Mouse (Mus musculus) heart, postnatal 0 days (tissue): ENCODE results near the gene 5730522E02Rik. TPM values are rescaled to one million over a fixed set of nuclear protein-coding genes. Genes with fewer than 3 reads are reported as not detected.
A peak's percentile ranks its signal among the peaks of the same experiment; 100 is the strongest.

ENCODE experiments used
- ATAC-seq: fragments of 200-750 bp; cut with Nextera tagmentation; 2 replicates; pipeline ENCODE4 v1.8.0; 2017; ENCODE audit warnings: low read depth, moderate number of reproducible peaks, moderate library complexity; ENCODE audit not compliant: insufficient read depth
- DNase-seq: peaks from one replicate; pipeline ENCODE4 v3.0.0-alpha.2; 2016; ENCODE audit warnings: low spot score
- H3K27ac ChIP-seq: fragments of 300-500 bp; sonication (generic); 2 replicates; pipeline ENCODE4 v1.5.1; 2014; ENCODE audit warnings: low read depth, mild to moderate bottlenecking
- H3K27me3 ChIP-seq: fragments of 300-500 bp; sonication (generic); 2 replicates; pipeline ENCODE4 v1.6.1; 2014; ENCODE audit warnings: low read length, mixed read lengths; ENCODE audit not compliant: control insufficient read depth, insufficient read depth
- H3K36me3 ChIP-seq: fragments of 300-500 bp; sonication (generic); replicated peaks from 2 replicates; pipeline ENCODE4 v1.6.1; 2014; ENCODE audit warnings: low read length, mixed read lengths; ENCODE audit not compliant: control insufficient read depth, insufficient read depth
- H3K4me1 ChIP-seq: fragments of 300-500 bp; sonication (generic); 2 replicates; pipeline ENCODE4 v1.6.1; 2014; ENCODE audit warnings: antibody characterized with exemption; ENCODE audit not compliant: control insufficient read depth, insufficient read depth
- H3K4me2 ChIP-seq: fragments of 300-500 bp; sonication (generic); 2 replicates; pipeline ENCODE4 v1.6.1; 2014; ENCODE audit warnings: low read depth, mild to moderate bottlenecking, low read length, moderate library complexity
- H3K4me3 ChIP-seq: fragments of 300-500 bp; sonication (generic); 2 replicates; pipeline ENCODE4 v1.5.1; 2014; ENCODE audit warnings: low read depth, low read length
- H3K9ac ChIP-seq: fragments of 300-500 bp; sonication (generic); replicated peaks from 2 replicates; pipeline ENCODE4 v1.6.1; 2014; ENCODE audit warnings: low read depth, low read length, mixed read lengths
- H3K9me3 ChIP-seq: fragments of 300-500 bp; sonication (generic); replicated peaks from 2 replicates; pipeline ENCODE4 v1.6.1; 2016; ENCODE audit warnings: low read length; ENCODE audit not compliant: control insufficient read depth
- CTCF ChIP-seq: IDR thresholded peaks from 2 replicates; pipeline ENCODE4 v1.5.1; 2016; ENCODE audit warnings: antibody characterized with exemption, control low read depth, low read depth
- EP300 ChIP-seq: IDR thresholded peaks from 2 replicates; pipeline ENCODE4 v1.6.1; 2016; ENCODE audit warnings: antibody characterized with exemption, low read depth
- WGBS: fragments of 180-500 bp; shearing (Covaris S2); extraction: QIAGEN DNeasy Blood & Tissue Kit; methylation state at CpG from one replicate; pipeline ENCODE4 v1.1.7; 2014; 5-methylcytosine and 5-hydroxymethylcytosine counted together
- polyA plus RNA-seq: library from polyadenylated mRNA; unstranded; fragments of >200 nt; fragmentation: Nextera tagmentation; extraction: Ambion mirVana; gene quantifications from 2 replicates; pipeline ENCODE4 v1.2.1, GENCODE M21; 2015
- total RNA-seq: library from RNA; depleted of rRNA; stranded (reverse); fragments of >200 nt; gene quantifications from 2 replicates; pipeline ENCODE4 v1.2.3, GENCODE M21; 2014; ENCODE audit warnings: low replicate concordance

5730522E02Rik gene
- total and polyA plus RNA-seq, 2 experiments from 2014 or later: 0.52 TPM; not detected in 1

DNA sequence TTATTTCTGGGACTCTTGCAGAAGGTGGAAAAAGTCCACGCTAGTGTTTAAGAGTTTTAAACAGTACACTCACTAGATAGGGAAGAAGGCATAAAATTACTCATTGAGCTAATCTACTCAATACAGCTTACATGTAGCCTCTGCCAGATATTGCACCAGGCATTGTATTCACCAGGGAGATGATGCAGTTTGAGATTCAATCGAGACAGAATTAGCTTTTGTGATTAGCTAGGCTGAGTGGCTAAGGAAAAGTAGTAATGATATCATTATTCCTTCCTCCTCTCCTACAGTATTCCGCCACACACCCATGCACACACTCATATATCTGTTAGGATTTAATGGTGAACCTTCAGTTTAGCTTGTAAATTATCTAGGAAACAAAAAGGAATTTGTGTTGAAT, 615.8 kb downstream of the 5730522E02Rik start:
- DNase-seq: no peak
- Histone ChIP-seq H3K9ac (no peak overlapping the region), H3K27ac (no peak overlapping the region), H3K4me1 (no peaks in the 10 kb centered on the region), H3K36me3 (no peaks in the 10 kb centered on the region), H3K27me3 (no peaks in the 10 kb centered on the region), H3K9me3 (no peaks in the 10 kb centered on the region), H3K4me3 (no peak overlapping the region), H3K4me2 (no peak overlapping the region)
- TF ChIP-seq CTCF: no peak
- no peak for TF ChIP-seq EP300
- WGBS: 61% methylated on average over 3 of the region's 3 CpGs
- no peak for ATAC-seq

DNA sequence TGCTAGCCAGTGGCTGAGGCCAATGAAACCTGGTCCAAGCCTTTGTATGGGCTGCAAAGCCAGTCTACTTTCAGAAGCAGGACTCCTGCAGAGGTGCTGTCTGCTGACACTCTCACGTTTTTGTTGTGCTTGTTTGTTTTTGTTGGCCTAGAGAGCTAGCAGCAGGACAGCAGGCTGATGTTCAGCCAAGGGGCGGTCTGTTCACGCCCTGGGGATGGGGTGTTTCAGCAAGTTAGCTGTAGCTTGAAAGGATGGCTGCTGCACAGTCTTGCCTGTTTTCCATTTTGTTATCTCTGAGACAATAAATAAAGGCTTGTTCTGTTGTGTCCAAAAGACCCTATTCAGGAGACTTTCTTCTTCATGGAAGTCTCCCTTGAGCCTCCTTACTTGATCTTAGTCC, 618.3 kb downstream of the 5730522E02Rik start:
- Histone ChIP-seq H3K36me3 (no peaks in the 10 kb centered on the region), H3K9me3 (no peaks in the 10 kb centered on the region), H3K4me3 (no peak overlapping the region), H3K4me2 (no peak overlapping the region), H3K27me3 (no peaks in the 10 kb centered on the region), H3K4me1 (no peaks in the 10 kb centered on the region), H3K9ac (no peak overlapping the region), H3K27ac (no peak overlapping the region)
- DNase-seq (no peak), ATAC-seq (no peak)
- 36% methylated on average over 3 of the region's 3 CpGs for WGBS
- TF ChIP-seq EP300 (no peak), CTCF (no peak)

GRCm38 (mm10) chr11:25590215-25590614, 620.3 kb downstream of the 5730522E02Rik start:
- no peak overlapping the region for H3K27ac ChIP-seq
- peak; percentile 51 for DNase-seq
- H3K9ac ChIP-seq: no peak overlapping the region
- H3K36me3 ChIP-seq: no peaks in the 10 kb centered on the region
- H3K4me1 ChIP-seq: no peaks in the 10 kb centered on the region
- no peak for TF ChIP-seq EP300
- peak; percentile 40 for TF ChIP-seq CTCF
- peak; percentile 60 for ATAC-seq
- H3K4me3 ChIP-seq: no peak overlapping the region
- H3K9me3 ChIP-seq: no peaks in the 10 kb centered on the region
- no peak overlapping the region for H3K4me2 ChIP-seq
- H3K27me3 ChIP-seq: no peaks in the 10 kb centered on the region
- 31% methylated on average over 4 of the region's 4 CpGs for WGBS

- no peaks in the 10 kb centered on the region for H3K9me3 ChIP-seq
- ATAC-seq (no peak), DNase-seq (no peak)
- no peaks in the 10 kb centered on the region for H3K4me1 ChIP-seq
- no peak overlapping the region for H3K4me2 ChIP-seq
- H3K36me3 ChIP-seq: no peaks in the 10 kb centered on the region
- WGBS: 74% methylated on average over 1 of the region's 1 CpGs
- TF ChIP-seq EP300 (no peak), CTCF (no peak)
- no peak overlapping the region for H3K9ac ChIP-seq
- no peak overlapping the region for H3K4me3 ChIP-seq
- H3K27me3 ChIP-seq: no peaks in the 10 kb centered on the region
- H3K27ac ChIP-seq: no peak overlapping the region
Observed at GRCm38 (mm10) chr11:25589509-25589908, 621.1 kb downstream of the 5730522E02Rik start.

GRCm38 (mm10) chr11:25574129-25574465, 636.5 kb downstream of the 5730522E02Rik start:
- no peak overlapping the region for H3K9ac ChIP-seq
- WGBS: 90% methylated on average over 9 of the region's 9 CpGs
- TF ChIP-seq EP300: no peak
- TF ChIP-seq CTCF: no peak
- DNase-seq: no peak
- no peaks in the 10 kb centered on the region for H3K9me3 ChIP-seq
- no peaks in the 10 kb centered on the region for H3K4me1 ChIP-seq
- H3K27ac ChIP-seq: no peak overlapping the region
- no peak for ATAC-seq
- H3K36me3 ChIP-seq: no peaks in the 10 kb centered on the region
- no peak overlapping the region for H3K4me3 ChIP-seq
- no peaks in the 10 kb centered on the region for H3K27me3 ChIP-seq
- H3K4me2 ChIP-seq: no peak overlapping the region

DNA sequence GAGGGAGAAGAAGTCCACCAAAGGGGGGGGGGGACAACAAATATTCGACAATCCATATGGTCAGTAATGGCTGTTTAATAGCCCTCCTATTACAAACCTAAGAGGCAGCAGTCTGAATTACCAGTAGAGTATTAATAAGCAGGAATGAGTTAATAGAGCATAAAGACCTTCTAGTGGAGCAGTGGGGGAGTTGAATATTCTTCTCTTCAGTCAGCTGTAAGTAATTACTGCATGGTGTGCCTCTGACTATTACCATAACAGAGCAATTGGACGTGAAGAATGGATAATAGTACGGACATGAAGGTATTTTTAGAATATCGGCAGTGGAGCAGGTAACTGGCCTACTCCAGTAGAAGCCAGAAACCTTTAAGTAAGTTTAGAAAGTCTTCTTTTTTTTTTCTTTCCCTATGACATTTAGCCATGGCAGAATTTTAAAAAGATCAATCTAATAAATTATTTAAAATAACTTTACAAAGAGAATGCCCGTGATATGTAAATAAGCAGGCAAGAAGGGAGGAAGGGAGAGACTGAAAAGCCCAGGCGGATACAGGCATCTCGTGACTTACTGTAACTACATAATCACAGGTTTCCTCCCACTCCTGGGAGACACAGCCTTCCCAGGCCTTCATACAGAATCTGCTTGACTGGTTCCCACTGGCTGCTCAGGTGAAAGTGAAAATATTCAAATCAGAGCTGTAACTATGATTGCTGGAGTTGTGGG, 637.0 kb downstream of the 5730522E02Rik start:
- no peak overlapping the region for H3K27ac ChIP-seq
- DNase-seq (no peak), ATAC-seq (no peak)
- H3K4me3 ChIP-seq: no peak overlapping the region
- TF ChIP-seq CTCF (no peak), EP300 (no peak)
- no peaks in the 10 kb centered on the region for H3K36me3 ChIP-seq
- H3K4me1 ChIP-seq: no peaks in the 10 kb centered on the region
- no peak overlapping the region for H3K4me2 ChIP-seq
- no peaks in the 10 kb centered on the region for H3K27me3 ChIP-seq
- WGBS: 61% methylated on average over 7 of the region's 7 CpGs
- no peaks in the 10 kb centered on the region for H3K9me3 ChIP-seq
- H3K9ac ChIP-seq: no peak overlapping the region
